Mouse (Mus musculus) ES-Bruce4 (cell line): ENCODE results near the gene Znrf1.

Experiments used
- CTCF ChIP-seq: IDR thresholded peaks from one replicate; pipeline ENCODE4 v1.8.1; 2011; ENCODE audit warnings: low read depth, low read length
- POLR2A ChIP-seq: IDR thresholded peaks from one replicate; pipeline ENCODE4 v1.8.1; 2011; ENCODE audit warnings: low read length; ENCODE audit not compliant: insufficient read depth

- TF ChIP-seq POLR2A (no peak), CTCF (no peak)
These were observed 121.5 kb downstream of the Znrf1 start for GRCm38 (mm10) chr8:111657312-111657854.
